Mouse (Mus musculus): ENCODE results near the gene P4htm. TPM values are rescaled to one million over a fixed set of nuclear protein-coding genes. Genes with fewer than 3 reads are reported as not detected.
A peak's percentile ranks its signal among the peaks of the same experiment; 100 is the strongest.

The P4htm gene
- polyA plus RNA-seq, 1 experiment from 2014 or later: 8.8 TPM

GRCm38 (mm10) chr9:108566815-108567776 lies 30.4 kb downstream of the P4htm start, which contains the start of gene Ndufaf3:
TSS of gene Ndufaf3 (minus strand) at chr9:108567434.
- H3K9me3 ChIP-seq: no peaks in the 10 kb centered on the region
- peak within 1 kb of the TSS; percentile 74 for H3K4me3 ChIP-seq
- ATAC-seq (ENCODE audit: insufficient number of reproducible peaks, low FRiP score, low TSS enrichment, low read depth): peak; percentile 84
- H3K4me1 ChIP-seq: peaks cover 42% of the 10 kb centered on the region
- H3K27ac ChIP-seq: peak within 1 kb of the TSS; percentile 96
- peak within 1 kb of the TSS; percentile 77 for H3K9ac ChIP-seq
- H3K4me2 ChIP-seq: peak within 1 kb of the TSS; percentile 98
- WGBS: under 1% methylated on average over 73 of the region's 73 CpGs
- H3K27me3 ChIP-seq: no peaks in the 10 kb centered on the region
- H3K36me3 ChIP-seq: peaks cover 50% of the 10 kb centered on the region

GRCm38 (mm10) chr9:108565881-108566814 lies 31.3 kb downstream of the P4htm start:
- Histone ChIP-seq H3K4me3 (peak overlapping the region; percentile 74), H3K9ac (peak overlapping the region; percentile 77), H3K27ac (peak overlapping the region; percentile 96), H3K9me3 (no peaks in the 10 kb centered on the region), H3K4me2 (peak overlapping the region; percentile 98), H3K4me1 (peaks cover 50% of the 10 kb centered on the region), H3K36me3 (peaks cover 44% of the 10 kb centered on the region), H3K27me3 (no peaks in the 10 kb centered on the region)
- ATAC-seq (ENCODE audit: insufficient number of reproducible peaks, low FRiP score, low TSS enrichment, low read depth): no peak
- WGBS: 13% methylated on average over 35 of the region's 35 CpGs

GRCm38 (mm10) chr9:108564131-108564530 lies 33.3 kb downstream of the P4htm start:
- no peak overlapping the region for H3K27ac ChIP-seq
- ATAC-seq (ENCODE audit: insufficient number of reproducible peaks, low FRiP score, low TSS enrichment, low read depth): no peak
- 82% methylated on average over 7 of the region's 7 CpGs for WGBS
- H3K9ac ChIP-seq: no peak overlapping the region
- H3K4me1 ChIP-seq: peaks cover 34% of the 10 kb centered on the region
- H3K27me3 ChIP-seq: no peaks in the 10 kb centered on the region
- peaks cover 44% of the 10 kb centered on the region for H3K36me3 ChIP-seq
- no peaks in the 10 kb centered on the region for H3K9me3 ChIP-seq
- H3K4me3 ChIP-seq: no peak overlapping the region
- no peak overlapping the region for H3K4me2 ChIP-seq

GRCm38 (mm10) chr9:108563671-108564070 lies 33.8 kb downstream of the P4htm start:
- Histone ChIP-seq H3K36me3 (peaks cover 49% of the 10 kb centered on the region), H3K4me3 (no peak overlapping the region), H3K4me2 (no peak overlapping the region), H3K9ac (no peak overlapping the region), H3K4me1 (peaks cover 29% of the 10 kb centered on the region), H3K27me3 (no peaks in the 10 kb centered on the region), H3K9me3 (no peaks in the 10 kb centered on the region), H3K27ac (no peak overlapping the region)
- ATAC-seq (ENCODE audit: insufficient number of reproducible peaks, low FRiP score, low TSS enrichment, low read depth): no peak
- 93% methylated on average over 8 of the region's 8 CpGs for WGBS

- peak within 1 kb of the TSS; percentile 47 for H3K4me3 ChIP-seq
- peak; percentile 98 for ATAC-seq (ENCODE audit: insufficient number of reproducible peaks, low FRiP score, low TSS enrichment, low read depth)
- WGBS: under 1% methylated on average over 53 of the region's 53 CpGs
- H3K4me1 ChIP-seq: peaks cover 10% of the 10 kb centered on the region
- H3K27ac ChIP-seq: peak within 1 kb of the TSS; percentile 83
- no peaks in the 10 kb centered on the region for H3K27me3 ChIP-seq
- H3K9ac ChIP-seq: peak within 1 kb of the TSS; percentile 65
- H3K4me2 ChIP-seq: peak within 1 kb of the TSS; percentile 61
- peaks cover 74% of the 10 kb centered on the region for H3K36me3 ChIP-seq
- no peaks in the 10 kb centered on the region for H3K9me3 ChIP-seq
Measured at GRCm38 (mm10) chr9:108560227-108560841, 37.1 kb downstream of the P4htm start, which contains the start of gene Impdh2. TSS of gene Impdh2 (plus strand) at chr9:108560286.

- H3K27ac ChIP-seq: no peak overlapping the region
- no peak for ATAC-seq (ENCODE audit: insufficient number of reproducible peaks, low FRiP score, low TSS enrichment, low read depth)
- no peak overlapping the region for H3K9ac ChIP-seq
Measured at GRCm38 (mm10) chr9:108559169-108559568, 38.3 kb downstream of the P4htm start.

GRCm38 (mm10) chr9:108546875-108547274 lies 50.6 kb downstream of the P4htm start:
- Histone ChIP-seq H3K9me3 (no peaks in the 10 kb centered on the region), H3K4me3 (no peak overlapping the region), H3K36me3 (peaks cover 78% of the 10 kb centered on the region), H3K4me1 (no peaks in the 10 kb centered on the region), H3K9ac (no peak overlapping the region), H3K27me3 (no peaks in the 10 kb centered on the region), H3K4me2 (no peak overlapping the region), H3K27ac (no peak overlapping the region)
- WGBS: 98% methylated on average over 1 of the region's 1 CpGs
- ATAC-seq (ENCODE audit: insufficient number of reproducible peaks, low FRiP score, low TSS enrichment, low read depth): no peak

More at GRCm38 (mm10) chr9:108559169-108559568, 38.3 kb downstream of the P4htm start:
- WGBS: 78% methylated on average over 4 of the region's 4 CpGs
- Histone ChIP-seq H3K27me3 (no peaks in the 10 kb centered on the region), H3K4me1 (peaks cover 10% of the 10 kb centered on the region), H3K36me3 (peaks cover 72% of the 10 kb centered on the region), H3K4me2 (no peak overlapping the region), H3K9me3 (no peaks in the 10 kb centered on the region), H3K4me3 (no peak overlapping the region)

GRCm38 (mm10) chr9:108545986-108546385 lies 51.5 kb downstream of the P4htm start:
- peaks cover 84% of the 10 kb centered on the region for H3K36me3 ChIP-seq

GRCm38 (mm10) chr9:108540846-108541245 lies 56.6 kb downstream of the P4htm start:
- Histone ChIP-seq H3K27me3 (no peaks in the 10 kb centered on the region), H3K4me1 (no peaks in the 10 kb centered on the region), H3K9me3 (no peaks in the 10 kb centered on the region), H3K4me2 (no peak overlapping the region), H3K9ac (no peak overlapping the region), H3K36me3 (peaks cover 80% of the 10 kb centered on the region), H3K4me3 (no peak overlapping the region), H3K27ac (no peak overlapping the region)
- no peak for ATAC-seq (ENCODE audit: insufficient number of reproducible peaks, low FRiP score, low TSS enrichment, low read depth)

More at GRCm38 (mm10) chr9:108545986-108546385, 51.5 kb downstream of the P4htm start:
- no peak for ATAC-seq (ENCODE audit: insufficient number of reproducible peaks, low FRiP score, low TSS enrichment, low read depth)
- no peaks in the 10 kb centered on the region for H3K27me3 ChIP-seq
- H3K9ac ChIP-seq: no peak overlapping the region
- H3K9me3 ChIP-seq: no peaks in the 10 kb centered on the region
- WGBS: 92% methylated on average over 3 of the region's 3 CpGs
- H3K4me3 ChIP-seq: no peak overlapping the region
- H3K27ac ChIP-seq: no peak overlapping the region
- H3K4me2 ChIP-seq: no peak overlapping the region
- H3K4me1 ChIP-seq: no peaks in the 10 kb centered on the region

GRCm38 (mm10) chr9:108531496-108531895 lies 66.0 kb downstream of the P4htm start:
- no peak overlapping the region for H3K9ac ChIP-seq
- ATAC-seq (ENCODE audit: insufficient number of reproducible peaks, low FRiP score, low TSS enrichment, low read depth): no peak
- 89% methylated on average over 1 of the region's 1 CpGs for WGBS
- H3K4me1 ChIP-seq: no peaks in the 10 kb centered on the region
- no peaks in the 10 kb centered on the region for H3K9me3 ChIP-seq
- H3K4me3 ChIP-seq: no peak overlapping the region
- peaks cover 75% of the 10 kb centered on the region for H3K36me3 ChIP-seq
- no peak overlapping the region for H3K4me2 ChIP-seq
- H3K27me3 ChIP-seq: no peaks in the 10 kb centered on the region
- no peak overlapping the region for H3K27ac ChIP-seq

- 81% methylated on average over 1 of the region's 1 CpGs for WGBS
- H3K27ac ChIP-seq: no peak overlapping the region
- no peak overlapping the region for H3K9ac ChIP-seq
- peaks cover 70% of the 10 kb centered on the region for H3K36me3 ChIP-seq
- H3K4me1 ChIP-seq: no peaks in the 10 kb centered on the region
- no peak overlapping the region for H3K4me2 ChIP-seq
- no peak overlapping the region for H3K4me3 ChIP-seq
- H3K9me3 ChIP-seq: no peaks in the 10 kb centered on the region
- no peak for ATAC-seq (ENCODE audit: insufficient number of reproducible peaks, low FRiP score, low TSS enrichment, low read depth)
- H3K27me3 ChIP-seq: no peaks in the 10 kb centered on the region
Measured at GRCm38 (mm10) chr9:108530954-108531353, 66.5 kb downstream of the P4htm start.

All from limb, embryonic 15.5 days (tissue).